Mouse (Mus musculus) midbrain, embryonic 11.5 days (tissue): ENCODE measurements around the gene Ppp1r15b. TPM values are rescaled to one million over a fixed set of nuclear protein-coding genes. Genes with fewer than 3 reads are reported as not detected.

ENCODE experiments used
- ATAC-seq: fragments of 200-750 bp; cut with Nextera tagmentation; 2 replicates; pipeline ENCODE4 v1.8.0; 2017; ENCODE audit warnings: moderate TSS enrichment, moderate library complexity; ENCODE audit not compliant: low FRiP score
- DNase-seq: peaks from one replicate; pipeline ENCODE4 v3.0.0; 2015; ENCODE audit warnings: low spot score; ENCODE audit errors: missing footprints
- H3K27ac ChIP-seq: fragments of 300-500 bp; sonication (generic); 2 replicates; pipeline ENCODE4 v1.5.1; 2014; ENCODE audit warnings: low read depth, low read length
- H3K27me3 ChIP-seq: fragments of 300-500 bp; sonication (generic); 2 replicates; pipeline ENCODE4 v1.6.1; 2014; ENCODE audit warnings: mild to moderate bottlenecking, low read length, moderate library complexity, mixed read lengths; ENCODE audit not compliant: control insufficient read depth, insufficient read depth
- H3K36me3 ChIP-seq: fragments of 300-500 bp; sonication (generic); 2 replicates; pipeline ENCODE4 v1.6.1; 2014; ENCODE audit warnings: mild to moderate bottlenecking, low read length, moderate library complexity, mixed read lengths; ENCODE audit not compliant: control insufficient read depth, insufficient read depth
- H3K4me1 ChIP-seq: fragments of 300-500 bp; sonication (generic); 2 replicates; pipeline ENCODE4 v1.6.1; 2014; ENCODE audit warnings: low read length; ENCODE audit not compliant: control insufficient read depth, insufficient read depth
- H3K4me2 ChIP-seq: fragments of 300-500 bp; sonication (generic); 2 replicates; pipeline ENCODE4 v1.6.1; 2014; ENCODE audit warnings: mild to moderate bottlenecking, moderate library complexity
- H3K4me3 ChIP-seq: fragments of 300-500 bp; sonication (generic); 2 replicates; pipeline ENCODE4 v1.5.1; 2014; ENCODE audit warnings: low read depth, low read length
- H3K9ac ChIP-seq: fragments of 300-500 bp; sonication (generic); 2 replicates; pipeline ENCODE4 v1.6.1; 2014; ENCODE audit warnings: low read length
- H3K9me3 ChIP-seq: fragments of 300-500 bp; sonication (generic); 2 replicates; pipeline ENCODE4 v1.6.1; 2016; ENCODE audit warnings: low read length; ENCODE audit not compliant: control insufficient read depth
- WGBS: fragments of 180-500 bp; shearing (Covaris S2); extraction: QIAGEN DNeasy Blood & Tissue Kit; methylation state at CpG from one replicate; pipeline ENCODE4 v1.1.7; 2014; 5-methylcytosine and 5-hydroxymethylcytosine counted together
- polyA plus RNA-seq: library from polyadenylated mRNA; unstranded; fragments of >200 nt; fragmentation: Nextera tagmentation; extraction: Ambion mirVana; gene quantifications from 2 replicates; pipeline ENCODE4 v1.2.1, GENCODE M21; 2014

Gene Ppp1r15b
- polyA plus RNA-seq, 1 experiment from 2014 or later, result 49.5 TPM

GRCm38 (mm10) chr1:133118127-133118526 lies 12.8 kb upstream of the Ppp1r15b start:
- 93% methylated on average over 5 of the region's 5 CpGs for WGBS
- H3K4me1 ChIP-seq, result no peaks in the 10 kb centered on the region
- H3K27me3 ChIP-seq, result no peaks in the 10 kb centered on the region
- no peak overlapping the region for H3K27ac ChIP-seq
- no peak overlapping the region for H3K4me2 ChIP-seq
- H3K9ac ChIP-seq, result no peak overlapping the region
- no peak overlapping the region for H3K4me3 ChIP-seq
- ATAC-seq, result no peak
- H3K9me3 ChIP-seq, result no peaks in the 10 kb centered on the region
- DNase-seq, result no peak
- no peaks in the 10 kb centered on the region for H3K36me3 ChIP-seq

DNA sequence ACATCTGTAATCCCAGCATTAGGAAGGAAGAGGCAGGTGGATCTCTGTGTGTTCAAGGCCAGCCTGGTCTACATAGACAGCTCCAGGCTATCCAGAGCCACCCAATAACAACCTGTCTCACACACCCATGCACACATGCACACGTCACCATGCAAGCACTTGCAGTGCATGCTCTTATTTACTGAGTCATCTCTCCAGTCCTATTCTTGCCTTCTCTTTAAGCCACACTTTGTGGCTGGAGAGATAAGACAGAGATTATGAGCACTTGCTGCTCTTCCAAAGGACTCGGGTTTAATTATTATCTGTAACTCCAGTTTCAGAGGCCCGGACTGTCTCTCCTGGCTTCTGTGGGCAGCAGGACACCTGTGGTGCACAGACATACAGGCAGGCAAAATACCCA lies 12.1 kb upstream of the Ppp1r15b start:
- no peak overlapping the region for H3K27ac ChIP-seq
- no peak overlapping the region for H3K4me3 ChIP-seq
- H3K36me3 ChIP-seq, result no peaks in the 10 kb centered on the region
- H3K9me3 ChIP-seq, result no peaks in the 10 kb centered on the region
- no peaks in the 10 kb centered on the region for H3K27me3 ChIP-seq
- DNase-seq (no peak), ATAC-seq (no peak)
- H3K4me1 ChIP-seq, result no peaks in the 10 kb centered on the region
- 85% methylated on average over 3 of the region's 3 CpGs for WGBS
- H3K4me2 ChIP-seq, result no peak overlapping the region
- H3K9ac ChIP-seq, result no peak overlapping the region

DNA sequence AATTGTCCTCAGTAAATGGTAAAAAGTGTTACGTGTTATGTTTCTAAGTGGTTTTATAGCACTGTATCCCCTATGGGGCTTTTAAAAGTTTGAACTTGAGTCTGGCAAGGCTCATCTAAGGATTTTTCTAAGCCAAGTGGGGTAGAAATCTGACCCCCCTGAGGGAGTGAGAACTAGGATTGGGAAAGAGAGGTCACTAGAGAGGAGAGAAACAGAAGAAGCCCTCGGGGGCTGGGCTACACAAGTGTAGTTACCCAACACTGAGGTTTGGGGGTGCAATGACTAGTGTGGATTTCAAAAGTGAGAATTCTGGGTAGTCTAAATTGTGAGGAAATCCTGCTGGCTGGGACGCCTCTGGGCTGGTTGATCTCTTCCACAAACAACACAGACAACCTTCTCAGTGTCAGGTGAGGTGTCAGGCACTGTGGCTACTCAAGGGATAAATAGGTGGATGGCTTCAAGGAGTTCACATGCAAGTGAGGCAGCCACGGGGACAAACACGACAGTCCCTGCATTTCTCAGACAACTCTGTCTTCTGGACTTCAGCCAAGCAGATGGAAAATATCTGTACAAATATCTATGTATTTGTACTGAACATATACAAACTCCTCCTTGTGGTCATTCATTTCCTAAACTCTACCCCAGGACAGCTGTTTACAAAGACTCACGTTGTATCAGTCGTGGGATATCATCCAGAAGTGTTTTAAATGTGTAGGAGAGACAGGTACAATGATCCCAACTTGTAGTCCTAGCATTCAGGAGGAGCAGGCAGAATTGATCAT lies 10.8 kb upstream of the Ppp1r15b start:
- Histone ChIP-seq H3K4me2 (no peak overlapping the region), H3K9me3 (no peaks in the 10 kb centered on the region), H3K4me3 (no peak overlapping the region), H3K4me1 (no peaks in the 10 kb centered on the region), H3K36me3 (no peaks in the 10 kb centered on the region), H3K27ac (no peak overlapping the region), H3K9ac (no peak overlapping the region), H3K27me3 (no peaks in the 10 kb centered on the region)
- 77% methylated on average over 7 of the region's 7 CpGs for WGBS
- no peak for ATAC-seq
- DNase-seq, result no peak

DNA sequence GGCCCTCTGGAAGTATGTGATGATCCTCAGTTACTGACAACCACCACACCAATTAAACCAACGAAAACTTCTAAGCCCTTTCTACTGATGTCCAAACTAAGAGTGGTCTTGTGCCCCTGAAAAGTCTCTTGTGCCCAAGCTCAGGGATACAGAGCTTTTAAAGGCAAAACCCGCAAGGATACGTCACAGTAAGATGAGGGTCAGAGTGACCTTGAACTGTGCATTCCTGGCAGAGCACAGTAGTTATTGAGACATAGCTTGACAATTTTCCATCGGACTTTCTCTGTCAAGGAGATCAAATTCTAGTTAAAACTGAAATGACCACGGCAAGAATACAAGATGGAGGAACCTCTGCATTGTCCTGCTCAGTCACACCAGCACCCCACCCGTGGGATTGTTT lies 9.7 kb upstream of the Ppp1r15b start:
- WGBS, result 74% methylated on average over 6 of the region's 6 CpGs
- ATAC-seq (no peak), DNase-seq (no peak)

DNA sequence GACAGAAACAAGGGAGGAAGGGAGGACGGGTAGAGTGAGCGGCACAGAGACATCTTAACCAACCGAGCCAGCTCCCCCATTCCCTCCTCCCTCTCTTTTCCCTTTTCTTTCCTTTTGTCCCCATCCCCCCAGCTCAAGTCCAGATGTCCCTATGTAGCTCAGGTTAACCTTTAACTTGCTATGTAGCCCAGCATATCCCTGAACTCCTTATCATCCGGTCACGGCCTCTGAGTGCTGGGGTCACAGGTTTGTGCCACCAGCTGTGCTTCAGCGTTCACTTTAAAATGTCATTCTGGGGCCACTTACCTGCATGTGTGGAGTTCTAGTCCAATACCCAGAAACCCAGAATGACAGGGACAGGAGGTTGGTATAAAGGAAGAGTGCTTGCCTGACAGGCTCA lies 6.8 kb upstream of the Ppp1r15b start:
- Histone ChIP-seq H3K4me1 (no peaks in the 10 kb centered on the region; the same call in 1 of the 2 replicates), H3K9me3 (no peaks in the 10 kb centered on the region), H3K36me3 (no peaks in the 10 kb centered on the region), H3K9ac (no peak overlapping the region), H3K27ac (no peak overlapping the region), H3K4me2 (no peak overlapping the region), H3K27me3 (no peaks in the 10 kb centered on the region), H3K4me3 (no peak overlapping the region)
- 84% methylated on average over 6 of the region's 6 CpGs for WGBS
- ATAC-seq, result no peak
- no peak for DNase-seq

More for the DNA sequence above, 9.7 kb upstream of the Ppp1r15b start:
- no peaks in the 10 kb centered on the region for H3K4me1 ChIP-seq
- no peak overlapping the region for H3K9ac ChIP-seq
- no peaks in the 10 kb centered on the region for H3K9me3 ChIP-seq
- no peak overlapping the region for H3K27ac ChIP-seq
- no peaks in the 10 kb centered on the region for H3K36me3 ChIP-seq
- H3K4me3 ChIP-seq, result no peak overlapping the region
- H3K4me2 ChIP-seq, result no peak overlapping the region
- no peaks in the 10 kb centered on the region for H3K27me3 ChIP-seq

DNA sequence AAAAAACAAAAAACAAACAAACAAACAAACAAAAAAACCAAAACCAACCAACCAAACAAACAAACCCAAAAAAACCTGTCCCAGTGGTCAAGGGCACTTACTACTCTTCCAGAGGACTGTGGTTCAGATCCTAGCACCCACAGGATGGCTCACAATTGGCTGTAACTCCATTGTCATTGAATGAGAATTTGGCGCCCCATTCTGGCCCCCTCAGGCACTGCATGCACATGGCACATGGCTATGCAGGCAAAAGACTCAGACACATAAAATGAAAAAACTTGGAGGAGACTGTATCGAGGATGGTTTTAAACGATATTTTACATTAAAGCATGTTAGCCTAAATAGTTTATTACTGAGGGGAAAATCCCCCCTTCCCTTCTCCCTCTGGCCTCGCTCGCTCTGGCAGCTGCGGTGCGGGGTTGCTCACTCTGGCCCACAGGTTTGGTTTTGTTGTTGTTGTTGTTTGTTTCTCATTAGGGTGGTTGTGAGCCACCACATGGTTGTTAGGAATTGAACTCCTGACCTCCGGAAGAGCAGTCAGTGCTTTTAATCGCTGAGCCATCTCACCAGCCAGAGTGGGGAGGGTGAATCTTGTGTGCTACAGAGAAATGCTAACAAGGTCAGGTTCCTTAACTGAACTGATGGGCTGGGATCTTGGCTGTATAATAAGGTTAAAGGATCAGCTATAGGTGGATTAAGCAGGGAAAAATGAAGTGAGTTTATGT lies 5.1 kb upstream of the Ppp1r15b start:
- Histone ChIP-seq H3K9ac (no peak overlapping the region), H3K9me3 (no peaks in the 10 kb centered on the region), H3K4me1 (peaks cover 12% of the 10 kb centered on the region), H3K4me2 (no peak overlapping the region), H3K36me3 (no peaks in the 10 kb centered on the region), H3K27ac (no peak overlapping the region), H3K27me3 (no peaks in the 10 kb centered on the region), H3K4me3 (no peak overlapping the region)
- DNase-seq (no peak), ATAC-seq (no peak)
- 93% methylated on average over 9 of the region's 9 CpGs for WGBS

DNA sequence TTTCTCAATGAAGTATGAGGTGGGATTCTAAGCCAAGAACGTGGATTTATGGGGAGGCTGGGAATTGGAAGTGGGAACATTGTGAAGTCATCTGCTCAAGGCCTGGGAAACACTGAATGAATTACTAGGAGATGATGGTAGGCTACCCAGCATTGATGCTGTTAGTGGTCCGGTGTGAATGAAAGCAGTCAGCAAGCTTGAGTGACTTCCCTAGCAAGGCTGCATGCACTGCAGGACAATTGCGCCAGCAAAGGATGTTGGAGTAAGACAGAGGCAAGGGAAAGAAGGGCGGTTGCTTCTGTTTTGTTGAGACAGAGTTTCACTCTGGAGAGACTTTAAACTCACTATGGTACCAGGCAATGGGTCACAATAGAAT lies 4.6 kb upstream of the Ppp1r15b start:
- no peaks in the 10 kb centered on the region for H3K27me3 ChIP-seq
- H3K4me3 ChIP-seq, result no peak overlapping the region
- WGBS, result 61% methylated on average over 4 of the region's 4 CpGs
- no peak overlapping the region for H3K9ac ChIP-seq
- no peaks in the 10 kb centered on the region for H3K36me3 ChIP-seq
- no peak for ATAC-seq
- no peak for DNase-seq
- no peak overlapping the region for H3K27ac ChIP-seq
- peaks cover 12% of the 10 kb centered on the region for H3K4me1 ChIP-seq
- no peak overlapping the region for H3K4me2 ChIP-seq
- no peaks in the 10 kb centered on the region for H3K9me3 ChIP-seq

DNA sequence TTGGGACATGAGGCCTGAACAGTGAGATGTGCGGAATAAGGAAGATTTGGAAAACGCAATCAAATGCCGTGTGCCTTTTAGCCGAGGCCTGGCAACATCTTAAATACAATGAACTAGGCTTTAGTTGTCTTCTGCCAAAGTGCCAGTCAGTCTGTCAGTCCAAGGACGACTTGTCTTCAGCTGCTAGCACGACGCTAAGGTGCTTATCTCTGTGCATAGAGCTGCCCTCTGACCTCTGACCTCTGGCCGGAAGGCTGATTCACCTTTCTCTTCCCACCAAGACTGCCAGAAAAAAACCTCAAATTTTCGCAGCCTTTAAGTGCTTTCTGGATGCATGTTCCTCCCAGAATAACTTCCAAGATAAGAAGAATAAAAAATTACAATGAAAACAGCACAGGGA lies 3.6 kb upstream of the Ppp1r15b start:
- Histone ChIP-seq H3K27me3 (no peaks in the 10 kb centered on the region), H3K9ac (no peak overlapping the region), H3K27ac (no peak overlapping the region), H3K36me3 (no peaks in the 10 kb centered on the region), H3K9me3 (no peaks in the 10 kb centered on the region), H3K4me2 (no peak overlapping the region), H3K4me1 (peaks cover 12% of the 10 kb centered on the region), H3K4me3 (no peak overlapping the region)
- ATAC-seq (no peak), DNase-seq (no peak)
- 50% methylated on average over 9 of the region's 9 CpGs for WGBS

- 15% methylated on average over 16 of the region's 16 CpGs for WGBS
- H3K27me3 ChIP-seq, result no peaks in the 10 kb centered on the region
- peaks cover 28% of the 10 kb centered on the region for H3K4me1 ChIP-seq
- ATAC-seq (no peak), DNase-seq (peak; percentile 90)
- H3K27ac ChIP-seq, result peak overlapping the region; percentile 93
- no peak overlapping the region for H3K4me3 ChIP-seq
- no peaks in the 10 kb centered on the region for H3K36me3 ChIP-seq
- peak overlapping the region; percentile 35; the same call in 1 of the 2 replicates for H3K9ac ChIP-seq
- H3K9me3 ChIP-seq, result no peaks in the 10 kb centered on the region
- peak overlapping the region; percentile 24 for H3K4me2 ChIP-seq
These were observed 1.3 kb upstream of the Ppp1r15b start for GRCm38 (mm10) chr1:133129471-133130221.
